Mouse (Mus musculus) intestine, embryonic 14.5 days (tissue): ENCODE data around the gene Aff3. TPM values are rescaled to one million over a fixed set of nuclear protein-coding genes. Genes with fewer than 3 reads are reported as not detected.

Experiments
- ATAC-seq: fragments of 200-750 bp; cut with Nextera tagmentation; replicated peaks from 2 replicates; pipeline ENCODE4 v1.8.0; 2017; ENCODE audit warnings: low read depth, moderate number of reproducible peaks, moderate TSS enrichment, moderate library complexity; ENCODE audit not compliant: low FRiP score, low TSS enrichment
- DNase-seq: peaks from one replicate; pipeline ENCODE4 v3.0.0-alpha.2; 2018; ENCODE audit warnings: low spot score
- H3K27ac ChIP-seq: fragments of 300-500 bp; sonication (generic); 2 replicates; pipeline ENCODE4 v1.5.1; 2014; ENCODE audit warnings: low read depth, mild to moderate bottlenecking, control low read depth
- H3K27me3 ChIP-seq: fragments of 300-500 bp; sonication (generic); replicated peaks from 2 replicates; pipeline ENCODE4 v1.6.1; 2014; ENCODE audit warnings: low read length, control low read depth; ENCODE audit not compliant: control insufficient read depth, insufficient read depth
- H3K36me3 ChIP-seq: fragments of 300-500 bp; sonication (generic); 2 replicates; pipeline ENCODE4 v1.6.1; 2014; ENCODE audit warnings: low read length, control low read depth; ENCODE audit not compliant: control insufficient read depth, insufficient read depth
- H3K4me1 ChIP-seq: fragments of 300-500 bp; sonication (generic); replicated peaks from 2 replicates; pipeline ENCODE4 v1.6.1; 2014; ENCODE audit warnings: low read length, control low read depth, mixed read lengths; ENCODE audit not compliant: control insufficient read depth, insufficient read depth
- H3K4me2 ChIP-seq: fragments of 300-500 bp; sonication (generic); 2 replicates; pipeline ENCODE4 v1.6.1; 2014; ENCODE audit warnings: low read length
- H3K4me3 ChIP-seq: fragments of 300-500 bp; sonication (generic); 2 replicates; pipeline ENCODE4 v1.5.1; 2014; ENCODE audit warnings: low read depth, low read length, control low read depth, mixed read lengths
- H3K9ac ChIP-seq: fragments of 300-500 bp; sonication (generic); 2 replicates; pipeline ENCODE4 v1.6.1; 2014; ENCODE audit warnings: mild to moderate bottlenecking, low read length
- H3K9me3 ChIP-seq: fragments of 300-500 bp; sonication (generic); 2 replicates; pipeline ENCODE4 v1.6.1; 2016; ENCODE audit warnings: low read length, control low read depth; ENCODE audit not compliant: control insufficient read depth
- WGBS: fragments of 180-500 bp; shearing (Covaris S2); extraction: QIAGEN DNeasy Blood & Tissue Kit; methylation state at CpG from one replicate; pipeline ENCODE4 v1.1.7; 2014; 5-methylcytosine and 5-hydroxymethylcytosine counted together
- polyA plus RNA-seq: library from polyadenylated mRNA; unstranded; fragments of >200 nt; fragmentation: Nextera tagmentation; extraction: Ambion mirVana; gene quantifications from 2 replicates; pipeline ENCODE4 v1.2.1, GENCODE M21; 2014

Aff3 gene
- polyA plus RNA-seq, 1 experiment from 2014 or later, result 8.6 TPM

- H3K4me3 ChIP-seq, result no peak overlapping the region
- DNase-seq, result no peak
- no peak overlapping the region for H3K4me2 ChIP-seq
- peaks cover 10% of the 10 kb centered on the region for H3K4me1 ChIP-seq
- 80% methylated on average over 5 of the region's 5 CpGs for WGBS
- H3K36me3 ChIP-seq, result no peaks in the 10 kb centered on the region
- no peak for ATAC-seq
- H3K9ac ChIP-seq, result no peak overlapping the region
- H3K9me3 ChIP-seq, result no peaks in the 10 kb centered on the region
- H3K27ac ChIP-seq, result no peak overlapping the region
- no peaks in the 10 kb centered on the region for H3K27me3 ChIP-seq
Observed at GRCm38 (mm10) chr1:38217098-38217497, 447.7 kb downstream of the Aff3 start.

DNA sequence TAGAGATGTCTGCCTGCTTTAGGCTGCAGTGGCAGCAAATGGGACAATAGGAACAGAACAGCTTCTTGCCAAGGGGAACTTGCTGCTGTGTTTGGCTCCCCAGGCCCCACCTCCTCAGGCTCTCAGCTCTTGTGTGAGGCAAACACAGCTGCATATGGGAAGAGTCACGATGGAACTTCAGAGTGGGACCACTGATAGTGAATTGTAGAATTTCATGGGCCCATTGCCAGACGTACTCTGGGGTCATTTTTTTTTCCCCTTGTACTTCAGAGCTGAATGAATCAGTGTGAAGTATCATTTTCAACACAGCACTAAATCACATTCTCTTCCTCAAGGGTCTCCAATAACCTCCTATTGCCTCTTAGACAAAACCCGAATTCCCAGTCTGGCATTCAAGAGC is 451.4 kb downstream of the Aff3 start:
- DNase-seq (no peak), ATAC-seq (no peak)
- no peak overlapping the region for H3K9ac ChIP-seq
- H3K36me3 ChIP-seq, result peaks cover 10% of the 10 kb centered on the region; the same call in 1 of the 2 replicates
- H3K4me1 ChIP-seq, result peaks cover 10% of the 10 kb centered on the region
- no peak overlapping the region for H3K4me2 ChIP-seq
- H3K27me3 ChIP-seq, result no peaks in the 10 kb centered on the region
- H3K27ac ChIP-seq, result no peak overlapping the region
- H3K4me3 ChIP-seq, result no peak overlapping the region
- no peaks in the 10 kb centered on the region for H3K9me3 ChIP-seq
- 39% methylated on average over 3 of the region's 3 CpGs for WGBS

DNA sequence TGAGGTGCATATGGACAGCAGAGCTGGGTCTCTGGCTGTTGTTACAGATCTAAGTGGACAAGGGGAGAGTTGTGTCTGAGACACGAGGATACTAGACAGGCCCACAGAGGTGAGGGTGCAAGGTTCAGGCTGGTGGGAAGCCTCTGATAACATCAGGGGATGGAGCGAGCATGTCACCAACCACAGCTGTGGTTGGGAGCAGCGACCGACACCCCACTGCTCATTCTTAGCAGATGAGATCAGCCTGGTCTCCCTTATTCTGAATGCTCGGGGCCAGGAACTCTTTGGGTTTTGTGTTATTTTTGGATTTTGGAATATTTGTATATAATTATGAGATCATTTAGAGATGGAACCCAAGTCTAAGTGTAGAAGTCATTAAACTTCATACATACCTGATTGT is 452.4 kb downstream of the Aff3 start:
- peaks cover 5% of the 10 kb centered on the region; the same call in 1 of the 2 replicates for H3K4me1 ChIP-seq
- no peak overlapping the region for H3K9ac ChIP-seq
- no peak for DNase-seq
- no peak overlapping the region for H3K4me3 ChIP-seq
- H3K4me2 ChIP-seq, result no peak overlapping the region
- no peak for ATAC-seq
- H3K27ac ChIP-seq, result no peak overlapping the region
- H3K36me3 ChIP-seq, result peaks cover 10% of the 10 kb centered on the region; the same call in 1 of the 2 replicates
- WGBS, result 60% methylated on average over 5 of the region's 5 CpGs
- H3K27me3 ChIP-seq, result no peaks in the 10 kb centered on the region
- H3K9me3 ChIP-seq, result no peaks in the 10 kb centered on the region

DNA sequence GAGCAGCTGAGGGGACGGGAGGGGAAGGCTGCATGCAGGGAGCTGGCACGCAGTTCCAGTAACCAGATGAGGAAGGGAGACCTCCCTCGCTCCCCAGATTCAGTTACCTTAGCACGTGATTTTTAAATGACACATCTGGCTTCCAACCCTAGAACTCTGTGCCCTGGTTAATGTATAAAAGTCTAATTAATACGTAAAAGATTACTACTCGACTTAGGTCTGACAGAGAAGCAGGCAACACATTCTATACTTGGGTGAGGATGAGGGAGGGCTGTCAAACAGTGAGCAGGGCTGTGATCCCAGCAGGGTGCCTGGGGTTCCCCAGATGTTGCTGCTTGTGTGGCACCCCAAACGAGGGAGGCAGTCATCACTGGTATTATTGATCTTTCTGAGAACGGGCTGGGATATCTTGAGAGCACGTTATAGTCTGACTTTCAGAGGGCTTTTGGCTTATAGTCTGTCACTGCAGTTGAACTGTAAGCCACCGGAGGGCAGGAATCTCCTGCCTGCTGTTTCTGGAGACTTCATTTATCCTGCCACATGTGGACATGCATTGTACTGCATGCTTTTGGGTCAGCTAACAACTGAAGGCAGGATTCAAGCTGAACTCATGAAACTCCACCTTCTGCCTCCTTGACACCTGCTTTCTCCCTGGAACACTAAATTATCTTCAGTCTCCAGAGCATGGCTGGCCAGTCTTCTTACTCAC is 462.1 kb downstream of the Aff3 start:
- no peaks in the 10 kb centered on the region for H3K27me3 ChIP-seq
- H3K4me2 ChIP-seq, result no peak overlapping the region
- 0 out of 2 replicates have a peak, but pooled peaks cover 3% of the 10 kb centered on the region for H3K4me1 ChIP-seq
- no peak; the same call in 1 of the 2 replicates for ATAC-seq
- WGBS, result 76% methylated on average over 10 of the region's 10 CpGs
- no peak overlapping the region for H3K27ac ChIP-seq
- no peak overlapping the region for H3K4me3 ChIP-seq
- no peak overlapping the region for H3K9ac ChIP-seq
- DNase-seq, result peak; percentile 66
- no peaks in the 10 kb centered on the region for H3K9me3 ChIP-seq
- H3K36me3 ChIP-seq, result peaks cover 18% of the 10 kb centered on the region

GRCm38 (mm10) chr1:38201796-38202195 is 463.0 kb downstream of the Aff3 start:
- no peak for ATAC-seq
- 88% methylated on average over 3 of the region's 3 CpGs for WGBS

GRCm38 (mm10) chr1:38199669-38200635 is 464.8 kb downstream of the Aff3 start:
- Histone ChIP-seq H3K9ac (no peak overlapping the region), H3K4me1 (0 out of 2 replicates have a peak, but pooled peaks cover 3% of the 10 kb centered on the region), H3K9me3 (no peaks in the 10 kb centered on the region), H3K27me3 (no peaks in the 10 kb centered on the region), H3K4me3 (no peak overlapping the region), H3K36me3 (peaks cover 19% of the 10 kb centered on the region), H3K4me2 (no peak overlapping the region), H3K27ac (no peak overlapping the region)
- no peak for DNase-seq
- 62% methylated on average over 17 of the region's 17 CpGs for WGBS
- ATAC-seq, result no peak

More at GRCm38 (mm10) chr1:38201796-38202195, 463.0 kb downstream of the Aff3 start:
- Histone ChIP-seq H3K27ac (no peak overlapping the region), H3K4me1 (0 out of 2 replicates have a peak, but pooled peaks cover 3% of the 10 kb centered on the region), H3K9ac (no peak overlapping the region), H3K36me3 (peaks cover 19% of the 10 kb centered on the region), H3K4me3 (no peak overlapping the region), H3K27me3 (no peaks in the 10 kb centered on the region), H3K9me3 (no peaks in the 10 kb centered on the region), H3K4me2 (no peak overlapping the region)
- DNase-seq, result no peak

DNA sequence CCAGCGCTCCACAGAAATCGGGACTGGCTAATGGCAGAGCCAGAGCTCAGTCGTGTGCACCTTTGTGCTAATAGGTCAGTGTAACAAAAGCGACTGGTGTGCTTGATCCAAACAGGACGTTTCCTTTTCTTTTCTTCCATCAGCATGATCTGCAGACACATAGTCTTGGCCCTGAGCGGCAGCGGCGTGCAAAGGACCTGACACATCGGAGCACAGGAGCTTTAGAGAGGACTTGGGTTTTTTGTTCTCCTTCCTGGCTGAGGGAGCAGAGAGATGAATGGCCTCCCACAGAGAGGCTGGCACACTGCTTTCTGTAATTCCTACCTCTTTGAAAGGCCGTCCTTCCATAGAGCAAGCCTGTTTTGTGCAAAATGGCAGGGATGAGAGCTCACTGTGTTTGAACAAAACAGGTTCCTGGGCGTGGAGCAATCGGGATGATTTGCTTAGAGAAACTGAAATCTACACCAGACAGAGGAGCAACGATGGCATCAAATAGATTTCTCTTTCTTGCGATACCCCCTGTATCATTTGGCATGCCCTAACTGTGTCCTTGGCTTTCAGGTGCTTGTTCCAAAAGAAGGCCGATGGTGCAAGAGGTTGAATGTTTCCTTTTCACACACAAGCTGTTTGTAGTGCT is 466.2 kb downstream of the Aff3 start:
- 78% methylated on average over 15 of the region's 15 CpGs for WGBS
- Histone ChIP-seq H3K4me3 (no peak overlapping the region), H3K4me2 (no peak overlapping the region), H3K36me3 (peaks cover 19% of the 10 kb centered on the region), H3K9me3 (no peaks in the 10 kb centered on the region), H3K27ac (no peak overlapping the region), H3K9ac (no peak overlapping the region), H3K27me3 (no peaks in the 10 kb centered on the region), H3K4me1 (0 out of 2 replicates have a peak, but pooled peaks cover 3% of the 10 kb centered on the region)
- ATAC-seq (no peak), DNase-seq (no peak)

- H3K9me3 ChIP-seq, result no peaks in the 10 kb centered on the region
- H3K36me3 ChIP-seq, result peaks cover 16% of the 10 kb centered on the region
- H3K4me3 ChIP-seq, result no peak overlapping the region
- WGBS, result 77% methylated on average over 8 of the region's 8 CpGs
- no peak overlapping the region for H3K4me2 ChIP-seq
- ATAC-seq, result no peak
- no peak for DNase-seq
- H3K27me3 ChIP-seq, result no peaks in the 10 kb centered on the region
- H3K9ac ChIP-seq, result no peak overlapping the region
- 0 out of 2 replicates have a peak, but pooled peaks cover 3% of the 10 kb centered on the region for H3K4me1 ChIP-seq
- H3K27ac ChIP-seq, result no peak overlapping the region
Observed at GRCm38 (mm10) chr1:38197145-38197682, 467.5 kb downstream of the Aff3 start.
